Mouse (Mus musculus) cerebellum, adult 8-10 months (tissue): ENCODE measurements around the gene Hbs1l.

ENCODE experiments used
- DNase-seq: peaks from one replicate; pipeline ENCODE4 v3.0.0; 2022

Hbs1l gene

GRCm38 (mm10) chr10:21405707-21406534 lies 110.1 kb downstream of the Hbs1l start:
- DNase-seq, result no peak

- DNase-seq, result no peak
Observed at GRCm38 (mm10) chr10:21410711-21411110, 114.9 kb downstream of the Hbs1l start.

- no peak for DNase-seq
Observed at GRCm38 (mm10) chr10:21411621-21412205, 115.9 kb downstream of the Hbs1l start.

- no peak for DNase-seq
Observed at GRCm38 (mm10) chr10:21415031-21415430, 119.3 kb downstream of the Hbs1l start.

DNA sequence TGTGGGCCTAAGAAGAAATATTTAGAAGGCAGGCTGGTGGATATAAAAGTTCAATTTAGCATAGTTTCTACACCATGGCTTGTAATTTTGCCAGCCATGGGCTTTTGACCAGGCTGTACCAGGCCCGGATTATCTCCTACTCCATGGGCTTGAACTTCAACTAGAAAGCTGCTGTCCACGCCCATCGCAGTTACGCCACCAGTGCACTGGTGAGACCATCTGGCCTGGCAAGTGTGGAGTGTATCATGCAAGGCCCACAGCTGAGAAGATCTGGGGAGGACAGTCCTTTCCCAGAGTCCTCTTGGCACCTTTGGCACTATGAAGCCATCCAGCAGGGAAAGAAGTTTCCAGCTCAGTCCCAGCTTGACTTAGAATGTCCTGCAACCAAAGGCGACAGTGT lies 120.4 kb downstream of the Hbs1l start:
- DNase-seq, result no peak
